Mouse (Mus musculus) midbrain, embryonic 13.5 days (tissue): Measurements from ENCODE around the gene C130032M10Rik. TPM values are rescaled to one million over a fixed set of nuclear protein-coding genes. Genes with fewer than 3 reads are reported as not detected.
A peak's percentile ranks its signal among the peaks of the same experiment; 100 is the strongest.

ENCODE experiments used
- ATAC-seq: fragments of 200-750 bp; cut with Nextera tagmentation; 2 replicates; pipeline ENCODE4 v1.8.0; 2017; ENCODE audit warnings: mild to moderate bottlenecking, moderate TSS enrichment, moderate library complexity
- H3K27ac ChIP-seq: fragments of 300-500 bp; sonication (generic); 2 replicates; pipeline ENCODE4 v1.5.1; 2015; ENCODE audit warnings: inconsistent platforms, mild to moderate bottlenecking, moderate library complexity
- H3K27me3 ChIP-seq: fragments of 300-500 bp; sonication (generic); 2 replicates; pipeline ENCODE4 v1.6.1; 2015; ENCODE audit warnings: mild to moderate bottlenecking, inconsistent platforms
- H3K36me3 ChIP-seq: fragments of 300-500 bp; sonication (generic); 2 replicates; pipeline ENCODE4 v1.6.1; 2015; ENCODE audit warnings: mild to moderate bottlenecking, inconsistent platforms
- H3K4me1 ChIP-seq: fragments of 300-500 bp; sonication (generic); replicated peaks from 2 replicates; pipeline ENCODE4 v1.6.1; 2015; ENCODE audit warnings: inconsistent platforms
- H3K4me2 ChIP-seq: fragments of 300-500 bp; sonication (generic); replicated peaks from 2 replicates; pipeline ENCODE4 v1.6.1; 2015; ENCODE audit warnings: moderate library complexity, mild to moderate bottlenecking, inconsistent platforms
- H3K4me3 ChIP-seq: fragments of 300-500 bp; sonication (generic); replicated peaks from 2 replicates; pipeline ENCODE4 v1.5.1; 2015; ENCODE audit warnings: mild to moderate bottlenecking, inconsistent platforms
- H3K9ac ChIP-seq: fragments of 300-500 bp; sonication (generic); replicated peaks from 2 replicates; pipeline ENCODE4 v1.6.1; 2015; ENCODE audit warnings: mild to moderate bottlenecking, inconsistent platforms
- H3K9me3 ChIP-seq: fragments of 300-500 bp; sonication (generic); 2 replicates; pipeline ENCODE4 v1.6.1; 2016; ENCODE audit warnings: mild to moderate bottlenecking, inconsistent platforms
- WGBS: fragments of 180-500 bp; shearing (Covaris S2); methylation state at CpG from one replicate; pipeline ENCODE4 v1.1.7; 2015; 5-methylcytosine and 5-hydroxymethylcytosine counted together
- polyA plus RNA-seq: library from polyadenylated mRNA; unstranded; fragments of >200 nt; fragmentation: Nextera tagmentation; extraction: Ambion mirVana; gene quantifications from 2 replicates; pipeline ENCODE4 v1.2.1, GENCODE M21; 2015

C130032M10Rik gene
- polyA plus RNA-seq, 1 experiment from 2014 or later = not detected

DNA sequence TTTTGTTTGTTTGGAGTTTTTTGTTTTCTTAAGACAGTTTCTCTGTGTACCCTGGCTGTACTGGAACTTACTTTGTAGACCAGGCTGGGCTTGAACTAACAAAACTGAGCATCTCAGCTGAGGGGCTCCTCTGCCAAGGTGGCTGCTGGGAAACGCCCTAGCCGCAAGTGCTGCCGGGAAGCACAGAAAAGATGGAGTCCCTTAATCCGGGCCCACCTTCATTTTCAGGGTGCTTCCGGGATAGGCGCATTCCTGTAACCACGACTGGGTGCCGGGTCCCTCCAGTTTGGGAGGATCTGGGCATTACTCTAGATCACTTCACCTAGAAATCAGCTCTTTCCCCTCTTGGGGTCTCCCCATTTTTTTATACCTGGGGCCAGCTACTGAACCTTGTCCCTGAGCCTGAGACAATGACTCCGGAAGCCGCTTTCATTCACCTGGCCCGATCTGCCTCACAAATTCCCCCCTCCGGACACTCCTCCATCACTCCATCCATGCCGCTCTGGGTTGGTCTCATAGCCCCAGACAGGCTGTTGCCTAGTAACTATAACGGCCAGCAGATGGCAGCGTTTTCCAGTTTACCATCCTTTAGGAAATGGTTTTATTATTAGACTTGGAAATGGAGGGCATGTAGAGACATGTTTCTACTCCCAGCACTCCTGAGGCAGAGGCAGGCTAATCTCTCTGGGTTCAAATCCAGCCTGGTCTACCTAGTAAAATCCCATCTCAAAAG lies 15.5 kb upstream of the C130032M10Rik start:
- Histone ChIP-seq H3K4me3 (no peak overlapping the region), H3K4me2 (no peak overlapping the region), H3K4me1 (0 out of 2 replicates have a peak, but pooled peaks cover 2% of the 10 kb centered on the region), H3K27ac (no peak overlapping the region), H3K27me3 (peaks cover 3% of the 10 kb centered on the region; the same call in 1 of the 2 replicates), H3K9me3 (no peaks in the 10 kb centered on the region), H3K9ac (no peak overlapping the region), H3K36me3 (no peaks in the 10 kb centered on the region)
- 19% methylated on average over 15 of the region's 15 CpGs for WGBS
- ATAC-seq = 0 out of 2 replicates have a peak, but pooled peaks have one; percentile 45

GRCm38 (mm10) chr9:114501111-114501510 lies 14.4 kb upstream of the C130032M10Rik start:
- H3K27ac ChIP-seq = no peak overlapping the region
- H3K27me3 ChIP-seq = peaks cover 3% of the 10 kb centered on the region; the same call in 1 of the 2 replicates
- H3K4me1 ChIP-seq = 0 out of 2 replicates have a peak, but pooled peaks cover 2% of the 10 kb centered on the region
- H3K4me2 ChIP-seq = no peak overlapping the region
- H3K9me3 ChIP-seq = no peaks in the 10 kb centered on the region
- H3K4me3 ChIP-seq = no peak overlapping the region
- H3K36me3 ChIP-seq = no peaks in the 10 kb centered on the region
- WGBS = 94% methylated on average over 7 of the region's 7 CpGs
- H3K9ac ChIP-seq = no peak overlapping the region
- ATAC-seq = no peak

- H3K4me1 ChIP-seq = 0 out of 2 replicates have a peak, but pooled peaks cover 2% of the 10 kb centered on the region
- H3K9me3 ChIP-seq = no peaks in the 10 kb centered on the region
- ATAC-seq = no peak
- H3K36me3 ChIP-seq = no peaks in the 10 kb centered on the region
- H3K27me3 ChIP-seq = peaks cover 3% of the 10 kb centered on the region; the same call in 1 of the 2 replicates
- H3K9ac ChIP-seq = no peak overlapping the region
- WGBS = 97% methylated on average over 11 of the region's 11 CpGs
- H3K27ac ChIP-seq = no peak overlapping the region
- H3K4me2 ChIP-seq = no peak overlapping the region
- H3K4me3 ChIP-seq = no peak overlapping the region
Measured at GRCm38 (mm10) chr9:114501913-114502312, 13.6 kb upstream of the C130032M10Rik start.

GRCm38 (mm10) chr9:114502711-114503427 lies 12.6 kb upstream of the C130032M10Rik start:
- no peak overlapping the region for H3K4me2 ChIP-seq
- no peaks in the 10 kb centered on the region for H3K9me3 ChIP-seq
- H3K27ac ChIP-seq = no peak overlapping the region
- no peak overlapping the region for H3K4me3 ChIP-seq
- H3K27me3 ChIP-seq = peaks cover 3% of the 10 kb centered on the region; the same call in 1 of the 2 replicates
- ATAC-seq = no peak
- H3K4me1 ChIP-seq = 0 out of 2 replicates have a peak, but pooled peaks cover 2% of the 10 kb centered on the region
- no peaks in the 10 kb centered on the region for H3K36me3 ChIP-seq
- H3K9ac ChIP-seq = no peak overlapping the region
- WGBS = 72% methylated on average over 15 of the region's 15 CpGs

- Histone ChIP-seq H3K9ac (no peak within 1 kb of the TSS), H3K4me2 (no peak within 1 kb of the TSS), H3K9me3 (no peaks in the 10 kb centered on the region), H3K27me3 (peaks cover under 1% of the 10 kb centered on the region; the same call in 1 of the 2 replicates), H3K4me3 (no peak within 1 kb of the TSS), H3K4me1 (no peaks in the 10 kb centered on the region), H3K36me3 (0 out of 2 replicates have a peak, but pooled peaks cover 3% of the 10 kb centered on the region), H3K27ac (no peak within 1 kb of the TSS)
- 92% methylated on average over 9 of the region's 9 CpGs for WGBS
- no peak for ATAC-seq
Measured at GRCm38 (mm10) chr9:114504816-114505215, 10.7 kb upstream of the C130032M10Rik start, which contains the start of gene Ccr4. Gene Ccr4 (minus strand): TSS chr9:114504916.

DNA sequence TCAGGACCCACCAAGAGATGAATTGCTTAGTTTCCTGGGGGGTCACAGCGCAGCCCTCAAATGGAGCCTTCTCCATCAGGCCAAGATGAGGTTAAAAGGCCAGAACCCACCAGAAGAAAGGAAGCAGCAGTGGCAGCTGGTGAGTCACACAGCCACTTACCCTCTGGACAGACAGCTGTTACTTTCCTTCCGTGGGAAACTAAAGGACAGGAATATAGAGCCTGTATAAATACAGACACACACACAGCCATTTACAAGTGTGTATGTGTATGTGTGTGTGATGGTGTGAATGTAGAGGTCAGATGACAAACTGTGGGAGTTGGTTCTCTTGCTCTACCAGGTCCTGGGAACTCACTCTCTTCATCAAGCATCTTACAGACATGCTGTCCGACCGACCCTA lies 8.9 kb upstream of the C130032M10Rik start:
- WGBS = 85% methylated on average over 4 of the region's 4 CpGs
- H3K27ac ChIP-seq = no peak overlapping the region
- 0 out of 2 replicates have a peak, but pooled peaks cover 3% of the 10 kb centered on the region for H3K9me3 ChIP-seq
- H3K4me1 ChIP-seq = no peaks in the 10 kb centered on the region
- no peaks in the 10 kb centered on the region for H3K27me3 ChIP-seq
- peaks cover 7% of the 10 kb centered on the region for H3K36me3 ChIP-seq
- H3K4me2 ChIP-seq = no peak overlapping the region
- no peak overlapping the region for H3K4me3 ChIP-seq
- no peak for ATAC-seq
- H3K9ac ChIP-seq = no peak overlapping the region

DNA sequence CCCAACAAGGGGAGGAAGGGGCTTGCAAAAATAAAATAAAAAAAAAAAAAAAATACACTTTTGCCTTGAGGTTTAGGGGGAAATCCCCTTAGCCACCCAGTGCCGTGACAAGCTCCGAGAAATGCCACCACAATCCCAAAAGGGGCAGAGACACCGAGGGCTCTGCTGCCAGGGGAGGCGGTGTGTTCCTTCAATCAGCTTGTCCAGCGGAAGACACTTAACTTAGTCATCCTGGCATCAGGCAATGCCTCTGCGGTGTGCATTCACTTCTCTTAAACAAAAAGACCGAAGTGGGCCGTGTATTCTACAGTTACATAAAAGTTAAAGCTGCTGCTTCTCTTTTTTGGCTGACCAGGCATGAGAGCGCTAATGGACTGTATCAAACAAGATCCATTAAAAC lies 8.1 kb upstream of the C130032M10Rik start:
- Histone ChIP-seq H3K4me1 (no peaks in the 10 kb centered on the region), H3K4me2 (no peak overlapping the region), H3K27ac (no peak overlapping the region), H3K9me3 (0 out of 2 replicates have a peak, but pooled peaks cover 6% of the 10 kb centered on the region), H3K4me3 (no peak overlapping the region), H3K36me3 (peaks cover 11% of the 10 kb centered on the region), H3K9ac (no peak overlapping the region), H3K27me3 (no peaks in the 10 kb centered on the region)
- 96% methylated on average over 9 of the region's 9 CpGs for WGBS
- ATAC-seq = no peak

GRCm38 (mm10) chr9:114509785-114510184 lies 5.7 kb upstream of the C130032M10Rik start:
- no peak overlapping the region for H3K9ac ChIP-seq
- H3K27ac ChIP-seq = no peak overlapping the region
- H3K9me3 ChIP-seq = peaks cover 23% of the 10 kb centered on the region
- 95% methylated on average over 9 of the region's 9 CpGs for WGBS
- H3K36me3 ChIP-seq = peaks cover 28% of the 10 kb centered on the region
- H3K27me3 ChIP-seq = no peaks in the 10 kb centered on the region
- H3K4me3 ChIP-seq = no peak overlapping the region
- H3K4me1 ChIP-seq = no peaks in the 10 kb centered on the region
- no peak for ATAC-seq
- no peak overlapping the region for H3K4me2 ChIP-seq

- Histone ChIP-seq H3K27me3 (no peaks in the 10 kb centered on the region), H3K4me2 (no peak overlapping the region), H3K9me3 (peaks cover 23% of the 10 kb centered on the region), H3K9ac (no peak overlapping the region), H3K4me3 (no peak overlapping the region), H3K4me1 (no peaks in the 10 kb centered on the region), H3K27ac (no peak overlapping the region), H3K36me3 (peaks cover 28% of the 10 kb centered on the region)
- no peak for ATAC-seq
- 98% methylated on average over 21 of the region's 21 CpGs for WGBS
Measured at GRCm38 (mm10) chr9:114512831-114513230, 2.7 kb upstream of the C130032M10Rik start.

- no peak overlapping the region for H3K4me3 ChIP-seq
- WGBS = 81% methylated on average over 13 of the region's 13 CpGs
- peaks cover 12% of the 10 kb centered on the region for H3K36me3 ChIP-seq
- H3K4me2 ChIP-seq = no peak overlapping the region
- H3K27me3 ChIP-seq = no peaks in the 10 kb centered on the region
- peaks cover 11% of the 10 kb centered on the region for H3K9me3 ChIP-seq
- H3K27ac ChIP-seq = no peak overlapping the region
- ATAC-seq = no peak
- H3K9ac ChIP-seq = no peak overlapping the region
- no peaks in the 10 kb centered on the region for H3K4me1 ChIP-seq
Measured at GRCm38 (mm10) chr9:114517924-114518497, 2.5 kb downstream of the C130032M10Rik start.

DNA sequence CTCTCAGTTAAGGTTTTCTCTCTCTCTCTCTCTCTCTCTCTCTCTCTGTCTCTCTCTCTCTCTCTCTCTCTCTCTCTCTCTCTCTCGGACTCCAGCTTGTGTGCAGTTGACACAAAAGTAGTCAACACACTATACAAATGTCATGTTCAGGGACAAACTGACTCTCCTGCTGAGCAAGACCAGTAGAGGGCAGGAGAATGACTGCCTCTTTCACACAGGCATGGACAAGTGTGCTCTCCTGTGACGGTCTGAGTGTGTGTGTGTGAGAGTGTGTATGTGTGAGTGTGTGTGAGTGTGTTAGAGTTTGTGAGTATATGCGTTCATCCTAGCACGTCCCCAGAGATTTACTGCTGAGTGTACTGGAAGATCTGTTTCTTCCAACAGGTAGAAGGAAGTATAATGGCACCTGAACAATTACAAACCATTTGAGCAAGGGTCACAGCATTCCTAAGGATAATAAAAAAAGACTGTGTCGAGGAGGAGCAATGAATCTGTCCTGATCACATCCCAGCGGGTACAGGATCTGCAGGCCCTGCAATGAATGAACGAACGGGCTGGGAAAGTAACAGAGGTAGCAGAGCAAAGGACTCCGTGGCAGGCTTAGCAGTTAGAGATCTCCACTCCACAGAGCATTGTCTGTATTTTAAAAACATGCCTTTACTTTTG lies 3.4 kb downstream of the C130032M10Rik start:
- no peak overlapping the region for H3K9ac ChIP-seq
- ATAC-seq = no peak
- H3K4me2 ChIP-seq = no peak overlapping the region
- H3K27me3 ChIP-seq = no peaks in the 10 kb centered on the region
- 66% methylated on average over 9 of the region's 9 CpGs for WGBS
- no peak overlapping the region for H3K4me3 ChIP-seq
- no peak overlapping the region for H3K27ac ChIP-seq
- peaks cover 2% of the 10 kb centered on the region for H3K36me3 ChIP-seq
- no peaks in the 10 kb centered on the region for H3K4me1 ChIP-seq
- H3K9me3 ChIP-seq = 0 out of 2 replicates have a peak, but pooled peaks cover 1% of the 10 kb centered on the region
